In the genomic region with DNA sequence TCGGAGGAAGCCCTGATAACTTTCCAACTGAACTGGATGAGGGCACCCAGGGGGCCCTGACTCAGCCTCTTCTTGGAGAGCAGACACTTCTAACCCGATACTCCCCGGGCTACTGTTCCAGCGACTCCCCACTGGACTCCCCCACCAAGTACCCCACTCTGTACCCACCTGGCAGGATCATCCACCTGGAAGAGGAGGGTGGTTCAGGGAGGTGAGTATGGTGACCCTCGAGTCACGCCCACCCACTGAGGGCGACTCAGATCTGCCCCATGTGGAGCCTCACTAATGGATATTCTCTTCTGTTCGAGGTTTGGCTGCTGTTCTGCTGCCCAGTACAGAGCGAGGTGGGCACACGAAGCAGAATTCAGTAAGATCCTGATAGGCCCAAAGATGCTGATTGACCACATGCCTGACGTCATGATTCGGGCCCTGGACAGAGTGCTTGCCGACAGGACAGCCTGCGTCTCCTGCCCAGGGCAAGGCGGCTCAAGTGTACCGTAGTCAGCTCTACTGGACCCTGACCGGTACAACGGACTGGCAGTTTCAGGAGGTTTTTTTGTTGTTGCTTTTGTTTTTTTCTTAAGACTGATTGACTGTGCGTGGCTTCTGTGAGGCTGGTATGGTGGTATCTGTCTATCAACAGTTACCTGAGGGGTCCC, we compare ENCODE assay signal across 25 mouse cellular contexts. TPM values are rescaled to one million over a fixed set of nuclear protein-coding genes. Genes with fewer than 3 reads are reported as not detected.
DNase-seq lines count a peak whose midpoint lies in the region; ATAC-seq lines count a peak whose summit lies in the region.
"Had no signal": no experiment of that assay in that cellular context is flagged by ENCODE, and none has a peak within 500 bp of the region (broad histone marks: within the 10 kb centered on the region; RNA-seq: fewer than 3 reads in every experiment).

No protein-coding gene starts in this region.

- no peaks in the 10 kb centered on the region for H3K27me3 ChIP-seq in embryonic facial prominence, embryonic 15.5 days
- H3K27me3 ChIP-seq in embryonic facial prominence, embryonic 10.5 days (replicated peaks; ENCODE audit: low read depth, poor library complexity, severe bottlenecking): no peaks in the 10 kb centered on the region
- H3K27me3 ChIP-seq in liver, embryonic 13.5 days: no peaks in the 10 kb centered on the region
- H3K27me3 ChIP-seq in liver, embryonic 12.5 days (replicated peaks): no peaks in the 10 kb centered on the region
- H3K27me3 ChIP-seq: embryonic facial prominence, embryonic 12.5 days; midbrain, embryonic 12.5 days; neural tube, embryonic 12.5 days had no signal

- DNase-seq in embryonic facial prominence, embryonic 10.5 days (ENCODE audit: low spot score): no peak
- peak; percentile 48 to 50 for DNase-seq in kidney, adult 8-10 months
- no peak for DNase-seq in kidney, adult 11 months
- DNase-seq in liver, embryonic 13.5 days: no peak
- DNase-seq: adrenal gland, adult 8-10 months; cerebellum, adult 11-12 months; cerebellum, postnatal 10 days; gastrocnemius, adult 2 months; layer of hippocampus, adult 9-11 months; lung, adult 18-20 months; lung, postnatal 10 days; retina, postnatal 1 day; thymus, postnatal 25 days had no signal

- H3K27ac ChIP-seq in embryonic facial prominence, embryonic 15.5 days (replicated peaks): no peak overlapping the region
- H3K27ac ChIP-seq in embryonic facial prominence, embryonic 10.5 days (replicated peaks): no peak overlapping the region
- H3K27ac ChIP-seq in liver, embryonic 13.5 days: no peak overlapping the region
- no peak overlapping the region for H3K27ac ChIP-seq in liver, embryonic 12.5 days
- H3K27ac ChIP-seq: embryonic facial prominence, embryonic 12.5 days; gastrocnemius, adult 2 months; heart, embryonic 10.5 days; hindbrain, embryonic 10.5 days; midbrain, embryonic 12.5 days; neural tube, embryonic 12.5 days had no signal

- peaks cover 54% of the 10 kb centered on the region for H3K36me3 ChIP-seq in embryonic facial prominence, embryonic 15.5 days
- H3K36me3 ChIP-seq in embryonic facial prominence, embryonic 10.5 days (replicated peaks): peaks cover 92% of the 10 kb centered on the region
- H3K36me3 ChIP-seq in liver, embryonic 13.5 days: peaks cover 88% of the 10 kb centered on the region
- H3K36me3 ChIP-seq in liver, embryonic 12.5 days: peaks cover 92% of the 10 kb centered on the region

- H3K4me3 ChIP-seq in embryonic facial prominence, embryonic 15.5 days (replicated peaks): no peak overlapping the region
- no peak overlapping the region for H3K4me3 ChIP-seq in embryonic facial prominence, embryonic 10.5 days
- no peak overlapping the region for H3K4me3 ChIP-seq in liver, embryonic 13.5 days (replicated peaks)
- no peak overlapping the region for H3K4me3 ChIP-seq in liver, embryonic 12.5 days
- H3K4me3 ChIP-seq: embryonic facial prominence, embryonic 12.5 days; erythroblast, embryonic 14.5 days; gastrocnemius, adult 2 months; heart, embryonic 10.5 days; hindbrain, embryonic 10.5 days; midbrain, embryonic 12.5 days; neural tube, embryonic 12.5 days had no signal

- H3K9ac ChIP-seq in embryonic facial prominence, embryonic 15.5 days: no peak overlapping the region
- no peak overlapping the region for H3K9ac ChIP-seq in liver, embryonic 13.5 days
- no peak overlapping the region for H3K9ac ChIP-seq in liver, embryonic 12.5 days
- H3K9ac ChIP-seq: embryonic facial prominence, embryonic 12.5 days; midbrain, embryonic 12.5 days; neural tube, embryonic 12.5 days had no signal

- H3K4me2 ChIP-seq in embryonic facial prominence, embryonic 15.5 days (replicated peaks): no peak overlapping the region
- no peak overlapping the region for H3K4me2 ChIP-seq in liver, embryonic 13.5 days
- H3K4me2 ChIP-seq in liver, embryonic 12.5 days: no peak overlapping the region
- H3K4me2 ChIP-seq: embryonic facial prominence, embryonic 12.5 days; midbrain, embryonic 12.5 days; neural tube, embryonic 12.5 days had no signal

- WGBS in embryonic facial prominence, embryonic 15.5 days: 92% methylated on average over 19 of the region's 19 CpGs
- 91% methylated on average over 19 of the region's 19 CpGs for WGBS in embryonic facial prominence, embryonic 10.5 days
- WGBS in liver, embryonic 13.5 days (ENCODE audit: insufficient replicate concordance): 84% methylated on average over 19 of the region's 19 CpGs
- WGBS in liver, embryonic 12.5 days (ENCODE audit: insufficient replicate concordance): 84% methylated on average over 19 of the region's 19 CpGs

- H3K4me1 ChIP-seq in embryonic facial prominence, embryonic 15.5 days: peaks cover 12% of the 10 kb centered on the region
- peaks cover 13% of the 10 kb centered on the region for H3K4me1 ChIP-seq in embryonic facial prominence, embryonic 10.5 days
- peaks cover 7% of the 10 kb centered on the region for H3K4me1 ChIP-seq in liver, embryonic 13.5 days (replicated peaks)
- H3K4me1 ChIP-seq in liver, embryonic 12.5 days: peaks cover 12% of the 10 kb centered on the region
- H3K4me1 ChIP-seq: midbrain, embryonic 12.5 days had no signal

- no peaks in the 10 kb centered on the region for H3K9me3 ChIP-seq in embryonic facial prominence, embryonic 15.5 days (replicated peaks)
- no peaks in the 10 kb centered on the region for H3K9me3 ChIP-seq in embryonic facial prominence, embryonic 10.5 days
- H3K9me3 ChIP-seq in liver, embryonic 13.5 days (replicated peaks): no peaks in the 10 kb centered on the region
- H3K9me3 ChIP-seq in liver, embryonic 12.5 days (replicated peaks): no peaks in the 10 kb centered on the region
- H3K9me3 ChIP-seq: embryonic facial prominence, embryonic 12.5 days; heart, embryonic 10.5 days; hindbrain, embryonic 10.5 days; midbrain, embryonic 12.5 days; neural tube, embryonic 12.5 days had no signal

- ATAC-seq in embryonic facial prominence, embryonic 15.5 days (ENCODE audit: insufficient number of reproducible peaks, low FRiP score, low TSS enrichment, low read depth): 0 out of 2 replicates have a peak, but pooled peaks have one; percentile 31
- 0 out of 2 replicates have a peak, but pooled peaks have one; percentile 16 for ATAC-seq in liver, embryonic 13.5 days (ENCODE audit: low read depth)
- ATAC-seq in liver, embryonic 12.5 days: no peak
- no peak for ATAC-seq in megakaryocyte, adult 5-6 weeks (ENCODE audit: poor library complexity, severe bottlenecking)
- ATAC-seq: activated CD4-positive, CD25-positive, alpha-beta regulatory T cell, adult 4 months; forebrain, embryonic 14.5 days; hindbrain, embryonic 16.5 days had no signal

RNA-seq across cellular contexts. Expression of gene Rac1, which starts 24.8 kb away (rescaled TPM):
- polyA plus RNA-seq in embryonic facial prominence, embryonic 15.5 days (2015; fragmentation: Nextera tagmentation; extraction: Ambion mirVana): 488 and 536 TPM in 2 replicates
- polyA plus RNA-seq in embryonic facial prominence, embryonic 10.5 days (2016; fragmentation: Nextera tagmentation; extraction: Ambion mirVana): 400 and 407 TPM in 2 replicates
- polyA plus RNA-seq in liver, embryonic 13.5 days (2015; fragmentation: Nextera tagmentation; extraction: Ambion mirVana): 178 and 188 TPM in 2 replicates
- 254 and 256 TPM in 2 replicates for polyA plus RNA-seq in liver, embryonic 12.5 days (2016; fragmentation: Nextera tagmentation; extraction: Ambion mirVana)
- 1,230 and 1,275 TPM in 2 replicates for total RNA-seq in megakaryocyte, adult 5-6 weeks (2015)
- 215 and 239 TPM in 2 replicates for total RNA-seq in megakaryocyte, adult 5-6 weeks (2017)

RNA-seq across cellular contexts. Expression of gene Daglb, which starts 38.6 kb away (rescaled TPM):
- 11.9 and 13.3 TPM in 2 replicates for polyA plus RNA-seq in embryonic facial prominence, embryonic 15.5 days (2015; fragmentation: Nextera tagmentation; extraction: Ambion mirVana)
- polyA plus RNA-seq in embryonic facial prominence, embryonic 10.5 days (2016; fragmentation: Nextera tagmentation; extraction: Ambion mirVana): 12.4 and 12.6 TPM in 2 replicates
- polyA plus RNA-seq in liver, embryonic 13.5 days (2015; fragmentation: Nextera tagmentation; extraction: Ambion mirVana): 8.8 and 9.2 TPM in 2 replicates
- 11.8 and 12.6 TPM in 2 replicates for polyA plus RNA-seq in liver, embryonic 12.5 days (2016; fragmentation: Nextera tagmentation; extraction: Ambion mirVana)
- total RNA-seq in megakaryocyte, adult 5-6 weeks (2015): 16.0 and 16.1 TPM in 2 replicates
- total RNA-seq in megakaryocyte, adult 5-6 weeks (2017): 27.0 and 36.3 TPM in 2 replicates

Comparison
In these comparisons a context has a peak if more than half of its experiments do, and no peak if none do; other contexts are left out.
1. ATAC-seq: peak in embryonic facial prominence, embryonic 15.5 days (single experiment) and liver, embryonic 13.5 days (single experiment); none in liver, embryonic 12.5 days (single experiment) and megakaryocyte, adult 5-6 weeks (single experiment).
2. DNase-seq: peak in kidney, adult 8-10 months (2 of 2); none in embryonic facial prominence, embryonic 10.5 days (single experiment), kidney, adult 11 months (single experiment) and liver, embryonic 13.5 days (single experiment).